Mouse (Mus musculus): ENCODE results near the gene Gjd3.

Gene Gjd3

DNA sequence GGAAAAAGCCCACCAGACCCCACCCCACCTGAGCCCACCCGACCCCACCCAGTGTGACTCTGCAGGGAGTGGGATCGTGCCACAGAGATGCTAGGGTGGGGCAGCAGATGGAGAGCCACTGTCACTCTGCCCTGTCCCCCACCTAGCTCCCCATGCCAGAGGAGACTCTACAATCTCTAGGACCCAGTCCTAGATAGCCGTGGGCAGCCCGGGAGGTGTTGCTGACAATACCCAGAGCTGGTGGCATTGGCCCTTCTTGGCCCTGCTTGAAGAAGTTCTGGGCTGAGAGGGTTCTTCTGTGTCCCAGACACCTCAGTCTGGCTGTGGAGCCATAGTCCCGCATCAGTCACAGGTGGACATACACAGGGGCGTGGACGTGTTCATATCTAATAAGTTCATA lies 2.7 kb upstream of the Gjd3 start:
- TF ChIP-seq NANOG (IDR thresholded peaks at IDR 0.05; ENCODE audit: borderline replicate concordance, low read length) (no peak), POU5F1 (IDR thresholded peaks at IDR 0.05; ENCODE audit: borderline replicate concordance, low read length) (no peak), CTCF (conservative IDR thresholded peaks at IDR 0.05; ENCODE audit: low read length) (no peak)
- Histone ChIP-seq H3K9me3 (ENCODE audit: low read length) (no peaks in the 10 kb centered on the region), H3K4me3 (replicated peaks; ENCODE audit: low read length) (0 out of 2 replicates have a peak overlapping the region, but pooled peaks have one; percentile 13), H3K27me3 (ENCODE audit: insufficient read depth, low read length) (peaks cover 38% of the 10 kb centered on the region), H3K4me1 (replicated peaks; ENCODE audit: low read depth, low read length) (peaks cover 64% of the 10 kb centered on the region), H3K36me3 (ENCODE audit: insufficient read depth, low read length) (peaks cover 15% of the 10 kb centered on the region)

- Histone ChIP-seq H3K9me3 (ENCODE audit: low read length) (no peaks in the 10 kb centered on the region), H3K27me3 (ENCODE audit: insufficient read depth, low read length) (peaks cover 57% of the 10 kb centered on the region), H3K4me3 (replicated peaks; ENCODE audit: low read length) (peak overlapping the region; percentile 35; the same call in 1 of the 2 replicates), H3K4me1 (replicated peaks; ENCODE audit: low read depth, low read length) (peaks cover 64% of the 10 kb centered on the region), H3K36me3 (ENCODE audit: insufficient read depth, low read length) (peaks cover 3% of the 10 kb centered on the region)
- TF ChIP-seq NANOG (IDR thresholded peaks at IDR 0.05; ENCODE audit: borderline replicate concordance, low read length) = no peak
- TF ChIP-seq POU5F1 (IDR thresholded peaks at IDR 0.05; ENCODE audit: borderline replicate concordance, low read length) = no peak
- no peak for TF ChIP-seq CTCF (conservative IDR thresholded peaks at IDR 0.05; ENCODE audit: low read length)
Observed at GRCm38 (mm10) chr11:98983551-98983950, 735 bp upstream of the Gjd3 start.

- Histone ChIP-seq H3K4me3 (replicated peaks; ENCODE audit: low read length) (peak overlapping the region; percentile 86), H3K4me1 (replicated peaks; ENCODE audit: low read depth, low read length) (peaks cover 77% of the 10 kb centered on the region), H3K9me3 (ENCODE audit: low read length) (no peaks in the 10 kb centered on the region), H3K36me3 (ENCODE audit: insufficient read depth, low read length) (no peaks in the 10 kb centered on the region), H3K27me3 (ENCODE audit: insufficient read depth, low read length) (peaks cover 64% of the 10 kb centered on the region)
- TF ChIP-seq NANOG (IDR thresholded peaks at IDR 0.05; ENCODE audit: borderline replicate concordance, low read length) (no peak), POU5F1 (IDR thresholded peaks at IDR 0.05; ENCODE audit: borderline replicate concordance, low read length) (no peak), CTCF (conservative IDR thresholded peaks at IDR 0.05; ENCODE audit: low read length) (no peak; the same call in 1 of the 2 replicates)
Observed at GRCm38 (mm10) chr11:98981997-98982772, 631 bp downstream of the Gjd3 start.

GRCm38 (mm10) chr11:98981289-98981996 lies 1.4 kb downstream of the Gjd3 start:
- H3K4me1 ChIP-seq (replicated peaks; ENCODE audit: low read depth, low read length) = peaks cover 71% of the 10 kb centered on the region
- H3K4me3 ChIP-seq (replicated peaks; ENCODE audit: low read length) = peak overlapping the region; percentile 86
- H3K36me3 ChIP-seq (ENCODE audit: insufficient read depth, low read length) = no peaks in the 10 kb centered on the region
- TF ChIP-seq NANOG (IDR thresholded peaks at IDR 0.05; ENCODE audit: borderline replicate concordance, low read length) = no peak
- TF ChIP-seq CTCF (conservative IDR thresholded peaks at IDR 0.05; ENCODE audit: low read length) = no peak
- no peak for TF ChIP-seq POU5F1 (IDR thresholded peaks at IDR 0.05; ENCODE audit: borderline replicate concordance, low read length)
- H3K9me3 ChIP-seq (ENCODE audit: low read length) = no peaks in the 10 kb centered on the region
- H3K27me3 ChIP-seq (ENCODE audit: insufficient read depth, low read length) = peaks cover 64% of the 10 kb centered on the region

DNA sequence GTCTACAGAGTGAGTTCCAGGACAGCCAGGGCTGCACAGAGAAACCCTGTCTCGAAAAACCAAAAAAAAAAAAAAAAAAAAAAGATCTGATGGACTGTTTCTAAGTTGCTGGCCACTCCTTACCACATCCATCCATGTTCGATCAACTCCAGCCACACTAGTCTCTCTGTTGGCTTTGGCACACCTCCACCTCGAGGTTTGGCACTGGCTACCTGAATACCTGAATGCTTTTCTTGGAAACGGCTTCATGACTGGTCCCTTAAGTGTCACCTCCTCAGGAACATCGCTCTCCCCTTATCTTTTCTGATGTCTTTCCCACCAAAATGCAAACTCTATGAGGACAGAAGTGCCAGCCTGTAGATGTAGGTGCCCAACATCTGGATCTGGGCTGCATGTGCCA lies 3.5 kb downstream of the Gjd3 start:
- TF ChIP-seq CTCF (conservative IDR thresholded peaks at IDR 0.05; ENCODE audit: low read length) = no peak
- no peak for TF ChIP-seq POU5F1 (IDR thresholded peaks at IDR 0.05; ENCODE audit: borderline replicate concordance, low read length)
- no peak for TF ChIP-seq NANOG (IDR thresholded peaks at IDR 0.05; ENCODE audit: borderline replicate concordance, low read length)
- H3K9me3 ChIP-seq (ENCODE audit: low read length) = no peaks in the 10 kb centered on the region
- peaks cover 63% of the 10 kb centered on the region for H3K27me3 ChIP-seq (ENCODE audit: insufficient read depth, low read length)
- H3K4me3 ChIP-seq (replicated peaks; ENCODE audit: low read length) = no peak overlapping the region
- peaks cover 6% of the 10 kb centered on the region for H3K36me3 ChIP-seq (ENCODE audit: insufficient read depth, low read length)
- H3K4me1 ChIP-seq (replicated peaks; ENCODE audit: low read depth, low read length) = peaks cover 59% of the 10 kb centered on the region

DNA sequence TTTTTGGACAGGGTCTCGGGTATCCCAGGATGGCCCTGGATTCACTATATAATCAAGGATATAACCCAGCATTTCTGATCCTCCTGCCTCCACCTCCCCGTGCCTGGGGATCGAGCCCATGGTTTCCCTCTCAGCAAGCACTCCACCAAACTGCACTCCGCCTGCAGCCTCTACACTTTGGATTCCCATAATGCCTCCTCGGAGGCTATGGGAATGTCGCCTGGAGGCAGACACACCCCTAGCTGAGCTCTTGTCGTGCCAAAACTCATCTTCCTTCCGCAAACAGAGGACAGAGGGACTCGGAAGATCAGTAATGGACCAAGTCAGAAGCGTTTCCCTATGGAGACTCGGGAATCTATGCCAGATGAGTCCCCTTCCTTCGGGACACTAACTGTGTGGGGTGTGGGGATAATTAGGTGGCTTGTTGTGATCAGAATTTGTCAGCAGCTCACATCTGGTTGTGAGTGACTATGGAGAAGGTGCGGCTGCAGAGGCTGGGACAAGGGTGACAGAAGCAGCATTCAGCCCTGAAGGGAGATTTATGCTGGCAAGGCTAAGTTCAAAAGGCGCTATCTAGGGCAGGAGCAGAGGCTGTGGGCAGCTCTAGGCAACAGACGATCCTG lies 4.2 kb downstream of the Gjd3 start:
- Histone ChIP-seq H3K27me3 (ENCODE audit: insufficient read depth, low read length) (peaks cover 56% of the 10 kb centered on the region), H3K36me3 (ENCODE audit: insufficient read depth, low read length) (peaks cover 13% of the 10 kb centered on the region), H3K4me1 (replicated peaks; ENCODE audit: low read depth, low read length) (peaks cover 58% of the 10 kb centered on the region), H3K4me3 (replicated peaks; ENCODE audit: low read length) (no peak overlapping the region; the same call in 1 of the 2 replicates), H3K9me3 (ENCODE audit: low read length) (no peaks in the 10 kb centered on the region)
- TF ChIP-seq NANOG (IDR thresholded peaks at IDR 0.05; ENCODE audit: borderline replicate concordance, low read length) (no peak), CTCF (conservative IDR thresholded peaks at IDR 0.05; ENCODE audit: low read length) (no peak), POU5F1 (IDR thresholded peaks at IDR 0.05; ENCODE audit: borderline replicate concordance, low read length) (no peak)

GRCm38 (mm10) chr11:98974871-98975719 lies 7.7 kb downstream of the Gjd3 start:
- Histone ChIP-seq H3K27me3 (ENCODE audit: insufficient read depth, low read length) (peaks cover 22% of the 10 kb centered on the region), H3K9me3 (ENCODE audit: low read length) (no peaks in the 10 kb centered on the region), H3K4me1 (replicated peaks; ENCODE audit: low read depth, low read length) (peaks cover 70% of the 10 kb centered on the region), H3K36me3 (ENCODE audit: insufficient read depth, low read length) (peaks cover 49% of the 10 kb centered on the region), H3K4me3 (replicated peaks; ENCODE audit: low read length) (no peak overlapping the region)
- TF ChIP-seq POU5F1 (IDR thresholded peaks at IDR 0.05; ENCODE audit: borderline replicate concordance, low read length) (no peak), CTCF (conservative IDR thresholded peaks at IDR 0.05; ENCODE audit: low read length) (peak; percentile 77), NANOG (IDR thresholded peaks at IDR 0.05; ENCODE audit: borderline replicate concordance, low read length) (no peak)
